Mouse (Mus musculus): ENCODE measurements around the gene Sgms2. TPM values are rescaled to one million over a fixed set of nuclear protein-coding genes. Genes with fewer than 3 reads are reported as not detected.

Gene Sgms2
- total RNA-seq, 2 experiments from 2014 or later, result 4.3 to 6.0 TPM

Other genes with a start within 250 kb of the Sgms2 start
- 10 to 100 TPM; 27.1 to 30.9 TPM for gene Hadh, start 219.3 kb downstream of the Sgms2 start, total RNA-seq (2021)
- gene Cyp2u1, start 188.2 kb downstream of the Sgms2 start, total RNA-seq (2021), result 10 to 100 TPM; 15.1 to 15.3 TPM
- 10 to 100 TPM; 78.7 to 83.7 TPM for gene Papss1, start 73.4 kb upstream of the Sgms2 start, total RNA-seq (2021)

Measured in layer of hippocampus, postnatal 14 days (tissue).